Mouse (Mus musculus) liver, embryonic 12.5 days (tissue): ENCODE results near the gene Flvcr2. TPM values are rescaled to one million over a fixed set of nuclear protein-coding genes. Genes with fewer than 3 reads are reported as not detected.

Experiments
- ATAC-seq: fragments of 200-750 bp; cut with Nextera tagmentation; 2 replicates; pipeline ENCODE4 v1.8.0; 2017; ENCODE audit warnings: moderate number of reproducible peaks, mild to moderate bottlenecking, moderate library complexity
- H3K27ac ChIP-seq: fragments of 300-500 bp; sonication (generic); 2 replicates; pipeline ENCODE4 v1.5.1; 2016; ENCODE audit warnings: mild to moderate bottlenecking
- H3K27me3 ChIP-seq: fragments of 300-500 bp; sonication (generic); replicated peaks from 2 replicates; pipeline ENCODE4 v1.6.1; 2016; ENCODE audit warnings: mild to moderate bottlenecking, moderate library complexity
- H3K36me3 ChIP-seq: fragments of 300-500 bp; sonication (generic); 2 replicates; pipeline ENCODE4 v1.6.1; 2016; ENCODE audit warnings: mild to moderate bottlenecking, moderate library complexity
- H3K4me1 ChIP-seq: fragments of 300-500 bp; sonication (generic); 2 replicates; pipeline ENCODE4 v1.6.1; 2016
- H3K4me2 ChIP-seq: fragments of 300-500 bp; sonication (generic); 2 replicates; pipeline ENCODE4 v1.6.1; 2016; ENCODE audit warnings: mild to moderate bottlenecking, moderate library complexity
- H3K4me3 ChIP-seq: fragments of 300-500 bp; sonication (generic); 2 replicates; pipeline ENCODE4 v1.5.1; 2016; ENCODE audit warnings: mild to moderate bottlenecking, moderate library complexity
- H3K9ac ChIP-seq: fragments of 300-500 bp; sonication (generic); 2 replicates; pipeline ENCODE4 v1.6.1; 2016; ENCODE audit warnings: mild to moderate bottlenecking, moderate library complexity
- H3K9me3 ChIP-seq: fragments of 300-500 bp; sonication (generic); replicated peaks from 2 replicates; pipeline ENCODE4 v1.6.1; 2016; ENCODE audit warnings: mild to moderate bottlenecking, moderate library complexity
- WGBS: fragments of 180-500 bp; shearing (Covaris S2); methylation state at CpG from one replicate; pipeline ENCODE4 v1.1.7; 2016; ENCODE audit not compliant: insufficient replicate concordance; 5-methylcytosine and 5-hydroxymethylcytosine counted together
- polyA plus RNA-seq: library from polyadenylated mRNA; unstranded; fragments of >200 nt; fragmentation: Nextera tagmentation; extraction: Ambion mirVana; gene quantifications from 2 replicates; pipeline ENCODE4 v1.2.1, GENCODE M21; 2016

Gene Flvcr2
- polyA plus RNA-seq, 1 experiment from 2014 or later = 4.3 TPM

- WGBS = 14% methylated on average over 21 of the region's 21 CpGs
- peaks cover 11% of the 10 kb centered on the region for H3K4me1 ChIP-seq
These were observed 419 bp downstream of the Flvcr2 start for GRCm38 (mm10) chr12:85746696-85747219.

GRCm38 (mm10) chr12:85747343-85747742 is 1.0 kb downstream of the Flvcr2 start:
- H3K36me3 ChIP-seq = no peaks in the 10 kb centered on the region
- peaks cover 43% of the 10 kb centered on the region for H3K27me3 ChIP-seq
- peak overlapping the region; percentile 77 for H3K4me2 ChIP-seq
- no peak overlapping the region; the same call in 1 of the 2 replicates for H3K4me3 ChIP-seq
- peaks cover 11% of the 10 kb centered on the region for H3K4me1 ChIP-seq
- 72% methylated on average over 10 of the region's 10 CpGs for WGBS
- no peak overlapping the region for H3K27ac ChIP-seq
- H3K9ac ChIP-seq = no peak overlapping the region
- no peaks in the 10 kb centered on the region for H3K9me3 ChIP-seq
- no peak for ATAC-seq

More at GRCm38 (mm10) chr12:85746696-85747219, 419 bp downstream of the Flvcr2 start:
- peak overlapping the region; percentile 48; the same call in 1 of the 2 replicates for H3K9ac ChIP-seq
- ATAC-seq = peak; percentile 13; the same call in 1 of the 2 replicates
- peaks cover 43% of the 10 kb centered on the region for H3K27me3 ChIP-seq
- H3K27ac ChIP-seq = no peak overlapping the region
- H3K4me2 ChIP-seq = peak overlapping the region; percentile 77
- no peaks in the 10 kb centered on the region for H3K9me3 ChIP-seq
- peak overlapping the region; percentile 49 for H3K4me3 ChIP-seq
- H3K36me3 ChIP-seq = no peaks in the 10 kb centered on the region

GRCm38 (mm10) chr12:85749861-85750260 is 3.5 kb downstream of the Flvcr2 start:
- no peak overlapping the region for H3K4me2 ChIP-seq
- H3K4me3 ChIP-seq = no peak overlapping the region
- H3K9me3 ChIP-seq = no peaks in the 10 kb centered on the region
- ATAC-seq = no peak
- H3K27ac ChIP-seq = no peak overlapping the region
- H3K36me3 ChIP-seq = no peaks in the 10 kb centered on the region
- no peak overlapping the region for H3K9ac ChIP-seq
- WGBS = 81% methylated on average over 9 of the region's 9 CpGs
- peaks cover 11% of the 10 kb centered on the region for H3K4me1 ChIP-seq
- peaks cover 33% of the 10 kb centered on the region for H3K27me3 ChIP-seq

GRCm38 (mm10) chr12:85752116-85752515 is 5.8 kb downstream of the Flvcr2 start:
- no peak overlapping the region for H3K9ac ChIP-seq
- no peaks in the 10 kb centered on the region for H3K9me3 ChIP-seq
- H3K4me1 ChIP-seq = no peaks in the 10 kb centered on the region
- peaks cover 12% of the 10 kb centered on the region for H3K27me3 ChIP-seq
- no peak overlapping the region for H3K4me2 ChIP-seq
- no peak overlapping the region for H3K27ac ChIP-seq
- WGBS = 60% methylated on average over 6 of the region's 6 CpGs
- no peaks in the 10 kb centered on the region for H3K36me3 ChIP-seq
- no peak for ATAC-seq
- H3K4me3 ChIP-seq = no peak overlapping the region

- Histone ChIP-seq H3K36me3 (no peaks in the 10 kb centered on the region), H3K9me3 (no peaks in the 10 kb centered on the region), H3K27ac (no peak overlapping the region), H3K4me2 (no peak overlapping the region), H3K27me3 (peaks cover 1% of the 10 kb centered on the region; the same call in 1 of the 2 replicates), H3K9ac (no peak overlapping the region), H3K4me3 (no peak overlapping the region), H3K4me1 (no peaks in the 10 kb centered on the region)
- no peak for ATAC-seq
- 32% methylated on average over 2 of the region's 2 CpGs for WGBS
These were observed 6.9 kb downstream of the Flvcr2 start for GRCm38 (mm10) chr12:85753223-85753622.

GRCm38 (mm10) chr12:85754611-85755265 is 8.4 kb downstream of the Flvcr2 start:
- H3K4me3 ChIP-seq = no peak overlapping the region
- no peak overlapping the region for H3K27ac ChIP-seq
- no peak overlapping the region for H3K9ac ChIP-seq
- H3K4me1 ChIP-seq = no peaks in the 10 kb centered on the region
- H3K36me3 ChIP-seq = no peaks in the 10 kb centered on the region
- H3K9me3 ChIP-seq = no peaks in the 10 kb centered on the region
- ATAC-seq = no peak
- no peaks in the 10 kb centered on the region for H3K27me3 ChIP-seq
- no peak overlapping the region for H3K4me2 ChIP-seq
- 43% methylated on average over 5 of the region's 5 CpGs for WGBS

GRCm38 (mm10) chr12:85756455-85756854 is 10.1 kb downstream of the Flvcr2 start:
- H3K4me3 ChIP-seq = no peak overlapping the region
- no peak overlapping the region for H3K27ac ChIP-seq
- no peak for ATAC-seq
- no peaks in the 10 kb centered on the region for H3K27me3 ChIP-seq
- no peaks in the 10 kb centered on the region for H3K36me3 ChIP-seq
- no peak overlapping the region for H3K9ac ChIP-seq
- H3K4me2 ChIP-seq = no peak overlapping the region
- no peaks in the 10 kb centered on the region for H3K4me1 ChIP-seq
- H3K9me3 ChIP-seq = no peaks in the 10 kb centered on the region
- WGBS = 54% methylated on average over 3 of the region's 3 CpGs

- no peak for ATAC-seq
- Histone ChIP-seq H3K9me3 (no peaks in the 10 kb centered on the region), H3K4me1 (no peaks in the 10 kb centered on the region), H3K4me3 (no peak overlapping the region), H3K27me3 (no peaks in the 10 kb centered on the region), H3K4me2 (no peak overlapping the region), H3K9ac (no peak overlapping the region), H3K27ac (no peak overlapping the region), H3K36me3 (no peaks in the 10 kb centered on the region)
- WGBS = 56% methylated on average over 3 of the region's 3 CpGs
These were observed 10.7 kb downstream of the Flvcr2 start for GRCm38 (mm10) chr12:85757074-85757473.

- Histone ChIP-seq H3K4me1 (no peaks in the 10 kb centered on the region), H3K4me3 (no peak overlapping the region), H3K27me3 (no peaks in the 10 kb centered on the region), H3K4me2 (no peak overlapping the region), H3K9me3 (no peaks in the 10 kb centered on the region), H3K27ac (no peak overlapping the region), H3K9ac (no peak overlapping the region), H3K36me3 (no peaks in the 10 kb centered on the region)
- no peak for ATAC-seq
- WGBS = 65% methylated on average over 8 of the region's 8 CpGs
These were observed 12.4 kb downstream of the Flvcr2 start for GRCm38 (mm10) chr12:85758741-85759140.

- Histone ChIP-seq H3K4me3 (no peak overlapping the region), H3K4me2 (no peak overlapping the region), H3K4me1 (no peaks in the 10 kb centered on the region), H3K36me3 (no peaks in the 10 kb centered on the region), H3K27me3 (no peaks in the 10 kb centered on the region), H3K9me3 (no peaks in the 10 kb centered on the region), H3K9ac (no peak overlapping the region), H3K27ac (no peak overlapping the region)
- no peak for ATAC-seq
- 62% methylated on average over 4 of the region's 4 CpGs for WGBS
These were observed 15.1 kb downstream of the Flvcr2 start for GRCm38 (mm10) chr12:85761471-85761870.

- 45% methylated on average over 1 of the region's 1 CpGs for WGBS
- Histone ChIP-seq H3K27ac (no peak overlapping the region), H3K9ac (no peak overlapping the region), H3K4me1 (no peaks in the 10 kb centered on the region), H3K4me3 (no peak overlapping the region), H3K27me3 (0 out of 2 replicates have a peak, but pooled peaks cover 10% of the 10 kb centered on the region), H3K9me3 (no peaks in the 10 kb centered on the region), H3K36me3 (no peaks in the 10 kb centered on the region), H3K4me2 (no peak overlapping the region)
- no peak for ATAC-seq
These were observed 18.3 kb downstream of the Flvcr2 start for GRCm38 (mm10) chr12:85764686-85765085.

- Histone ChIP-seq H3K36me3 (no peaks in the 10 kb centered on the region), H3K27ac (peak overlapping the region; percentile 45; the same call in 1 of the 2 replicates), H3K4me3 (no peak overlapping the region), H3K4me2 (0 out of 2 replicates have a peak overlapping the region, but pooled peaks have one; percentile 3), H3K27me3 (0 out of 2 replicates have a peak, but pooled peaks cover 10% of the 10 kb centered on the region), H3K9ac (no peak overlapping the region), H3K9me3 (no peaks in the 10 kb centered on the region), H3K4me1 (no peaks in the 10 kb centered on the region)
- WGBS = 61% methylated on average over 3 of the region's 3 CpGs
- ATAC-seq = peak; percentile 70
These were observed 19.9 kb downstream of the Flvcr2 start for GRCm38 (mm10) chr12:85766287-85766686.
